Mouse (Mus musculus) liver (tissue): ENCODE results near the gene Krit1.
"Not testable (repeated sequence)": the region's sequence is repeated elsewhere in the genome, so short reads cannot be mapped to it uniquely, and the experiment has no call there.

Source experiments
- DNase-seq: peaks from one replicate; pipeline ENCODE4 v3.0.0-alpha.2; 2020; ENCODE audit warnings: mixed read lengths

Krit1 gene

GRCm38 (mm10) chr5:3893459-3894293 lies 90.7 kb downstream of the Krit1 start, which contains the start of gene Mterf1a:
Mterf1a (minus strand) TSS chr5:3893933.
- DNase-seq, result not testable (repeated sequence)

- not testable (repeated sequence) for DNase-seq
These were observed 91.3 kb downstream of the Krit1 start for GRCm38 (mm10) chr5:3894294-3894619.
